Mouse (Mus musculus) adrenal gland, adult 2 months (tissue): ENCODE measurements at regions not wholly inside any gene's neighbourhood (a gene's known extent, or its start where the extent isn't known, plus 50 kb on each side); places are given as distances from the start of the nearest gene placed in this dataset.

ENCODE experiments used
- DNase-seq: peaks from one replicate; pipeline ENCODE4 v3.0.0; 2021

DNA sequence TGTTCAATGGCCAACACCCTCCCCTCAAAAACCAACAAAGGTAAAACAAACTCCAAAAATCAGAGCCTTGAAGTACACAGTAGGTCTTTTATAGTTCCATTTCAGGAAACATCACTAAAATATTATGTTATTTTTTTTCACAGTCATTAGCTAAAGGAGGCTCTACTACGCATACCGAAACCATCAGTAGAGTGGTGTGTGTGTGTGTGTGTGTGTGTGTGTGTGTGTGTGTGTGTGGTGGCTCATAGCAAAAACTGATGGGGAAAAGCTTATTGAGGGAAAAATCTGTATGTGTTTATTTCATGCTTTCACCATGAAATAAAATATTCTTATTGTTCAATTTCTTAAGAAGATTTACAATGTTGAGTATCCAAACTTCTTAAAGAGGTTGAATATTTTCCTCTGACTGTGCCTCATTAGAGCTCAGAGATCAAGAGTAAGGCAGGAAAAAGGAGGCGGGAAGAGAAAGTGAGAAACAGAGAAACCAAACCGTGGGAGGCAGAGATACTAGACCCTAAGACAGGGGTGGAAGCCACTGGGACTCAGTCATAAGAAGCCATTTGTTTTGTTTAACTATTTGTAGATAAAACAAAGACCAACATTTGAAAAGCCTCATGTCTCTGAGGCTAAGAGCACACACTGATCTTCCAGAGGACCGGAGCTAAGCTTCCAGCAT lies 159.6 kb downstream of the Icos start:
- no peak for DNase-seq

DNA sequence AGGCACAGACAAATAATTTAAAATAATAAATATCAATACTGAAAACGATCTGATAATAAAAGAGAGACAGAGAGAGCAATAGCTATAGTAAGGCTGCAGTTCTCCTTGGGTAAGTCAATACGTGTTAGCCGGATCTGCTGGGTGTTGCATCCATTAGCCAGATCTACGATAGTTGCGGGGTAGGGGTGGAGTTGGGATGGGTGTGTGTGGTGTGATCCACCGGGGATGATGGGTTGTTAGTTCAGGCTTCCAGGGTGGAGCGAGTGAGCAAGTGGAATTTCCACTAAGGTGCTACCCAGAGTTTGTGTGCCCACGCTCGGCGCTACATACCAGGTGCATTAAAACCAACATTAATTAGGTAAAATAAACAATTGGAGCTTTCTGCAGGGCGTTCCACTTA lies 160.2 kb downstream of the Icos start:
- DNase-seq = no peak

GRCm38 (mm10) chr1:61139291-61139983 lies 161.7 kb downstream of the Icos start:
- peak; percentile 37 for DNase-seq

GRCm38 (mm10) chr1:61139984-61140648 lies 162.4 kb downstream of the Icos start:
- no peak for DNase-seq

GRCm38 (mm10) chr1:61140870-61141591 lies 163.3 kb downstream of the Icos start:
- no peak for DNase-seq

GRCm38 (mm10) chr1:61141592-61141930 lies 163.8 kb downstream of the Icos start:
- no peak for DNase-seq

GRCm38 (mm10) chr1:61141952-61142351 lies 164.2 kb downstream of the Icos start:
- no peak for DNase-seq

- DNase-seq = no peak
Observed at GRCm38 (mm10) chr1:61143030-61143753, 165.5 kb downstream of the Icos start.

DNA sequence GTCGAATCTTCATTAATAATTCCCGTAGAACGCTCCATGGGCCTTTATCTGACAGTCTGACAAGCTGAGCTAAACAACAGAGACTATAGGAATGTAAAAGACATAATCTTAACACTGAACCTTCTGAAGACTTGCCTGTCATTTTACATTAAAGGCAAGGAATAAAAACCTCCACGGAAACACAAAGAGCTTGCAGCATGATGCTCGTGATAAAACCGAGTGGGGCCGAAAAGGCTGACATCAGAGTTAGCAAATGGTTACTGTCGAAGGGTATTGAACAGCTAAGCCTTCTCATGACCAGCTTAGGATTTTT lies 166.0 kb downstream of the Icos start:
- no peak for DNase-seq

DNA sequence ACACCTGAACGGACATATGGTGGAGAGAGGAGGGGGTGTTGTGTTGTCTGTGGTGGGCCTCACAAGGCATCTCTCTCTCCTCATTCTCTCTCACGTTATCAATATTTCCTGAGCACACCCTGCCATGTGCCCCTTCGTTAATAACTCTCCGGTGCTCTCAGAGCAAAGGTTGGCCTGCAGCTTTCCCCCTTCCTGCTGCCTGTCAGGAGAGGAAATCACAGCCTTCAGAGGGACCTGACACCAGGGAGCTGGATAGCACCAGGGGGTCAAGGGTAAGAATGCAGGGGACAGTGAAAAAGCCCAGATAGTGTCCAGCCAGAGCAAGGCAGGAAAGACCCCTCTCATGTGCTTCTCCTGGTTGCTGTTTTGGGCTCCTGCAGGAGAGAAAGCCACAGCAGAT lies 167.3 kb downstream of the Icos start:
- DNase-seq = no peak

DNA sequence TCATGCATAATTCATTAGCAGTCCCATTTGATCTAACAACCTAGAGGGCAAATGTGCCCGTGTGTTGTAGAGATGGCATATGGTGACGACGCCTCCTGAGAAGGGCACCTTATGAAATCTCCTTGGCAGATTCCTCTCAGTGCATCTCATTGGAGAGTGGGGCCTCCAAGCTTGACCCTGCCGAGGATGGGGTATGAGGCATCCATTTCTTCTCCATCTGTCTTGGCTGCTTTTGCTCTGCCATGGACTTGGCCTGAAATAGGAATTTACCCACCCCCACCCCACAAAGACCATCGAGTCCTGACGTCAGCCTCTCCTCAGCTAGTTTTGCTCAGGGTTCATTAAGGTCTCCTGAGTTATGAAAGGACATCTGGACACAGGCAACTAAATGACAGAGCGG lies 167.8 kb downstream of the Icos start:
- DNase-seq = no peak

DNA sequence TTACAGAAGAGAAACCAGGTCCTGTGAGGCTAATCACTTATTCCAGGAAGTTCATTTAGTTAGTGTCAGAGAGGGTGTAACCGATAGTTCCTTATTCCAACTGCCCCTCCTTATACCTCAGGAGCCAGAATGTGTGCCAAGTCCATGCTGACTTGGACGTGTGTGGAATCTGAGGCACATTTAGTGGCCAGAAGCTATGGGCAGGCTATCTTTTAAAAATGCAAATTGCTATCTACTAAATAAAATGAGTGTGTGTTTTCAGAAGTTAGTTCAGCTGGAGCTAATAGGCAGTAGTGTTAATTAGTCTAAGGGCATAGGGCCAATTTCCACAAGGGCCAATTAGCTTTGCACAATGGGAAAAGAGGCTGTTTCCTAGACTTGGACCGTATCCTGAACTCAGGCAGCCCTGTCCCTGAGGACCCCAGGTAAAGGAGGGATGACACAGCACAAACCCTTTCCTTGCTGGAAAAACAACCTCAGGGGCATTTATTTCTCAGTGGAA lies 168.5 kb downstream of the Icos start:
- DNase-seq = no peak

- DNase-seq = no peak
Observed at GRCm38 (mm10) chr1:61151742-61152141, 174.0 kb downstream of the Icos start.

DNA sequence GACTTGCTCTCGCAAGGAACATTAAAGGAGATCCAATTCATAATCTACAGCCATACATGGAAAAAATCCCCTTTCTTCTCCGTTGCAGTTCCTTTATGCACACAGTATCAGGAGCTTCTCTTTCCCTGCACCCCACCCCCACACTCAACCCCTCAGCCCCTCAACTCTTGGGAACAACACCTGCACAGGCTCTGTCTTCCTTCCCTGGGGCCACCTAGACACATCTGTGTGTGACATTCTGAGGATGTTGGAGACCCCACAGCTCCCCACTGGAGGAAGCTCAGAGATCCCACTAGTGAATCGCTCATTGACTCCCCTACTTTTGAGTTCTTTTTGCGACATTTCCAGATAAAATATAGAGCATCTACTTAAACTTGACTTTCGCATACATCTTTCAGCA lies 174.4 kb downstream of the Icos start:
- no peak for DNase-seq

GRCm38 (mm10) chr1:61154216-61154615 lies 176.5 kb downstream of the Icos start:
- no peak for DNase-seq

DNA sequence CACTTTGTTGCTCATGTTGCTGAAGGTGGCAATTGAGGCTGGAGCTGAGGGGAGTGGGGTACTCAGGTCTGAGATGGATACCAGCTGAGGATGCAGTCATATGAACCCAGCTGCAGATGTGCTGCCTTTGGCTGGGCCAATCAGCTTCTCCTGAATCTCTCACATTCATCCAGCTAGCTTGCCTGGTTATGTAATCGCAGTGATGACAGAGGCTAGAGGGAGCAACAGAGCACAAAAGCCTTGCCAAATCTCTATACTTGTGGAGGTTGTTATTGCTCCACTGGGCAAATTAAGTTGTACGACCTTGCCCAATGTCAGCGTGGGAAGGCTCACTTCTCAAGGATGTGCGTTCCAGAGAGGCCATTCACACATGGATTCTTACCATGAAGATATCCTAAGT lies 179.5 kb downstream of the Icos start:
- DNase-seq = peak; percentile 51

- DNase-seq = no peak
Observed at GRCm38 (mm10) chr1:61160505-61160904, 182.8 kb downstream of the Icos start.

DNA sequence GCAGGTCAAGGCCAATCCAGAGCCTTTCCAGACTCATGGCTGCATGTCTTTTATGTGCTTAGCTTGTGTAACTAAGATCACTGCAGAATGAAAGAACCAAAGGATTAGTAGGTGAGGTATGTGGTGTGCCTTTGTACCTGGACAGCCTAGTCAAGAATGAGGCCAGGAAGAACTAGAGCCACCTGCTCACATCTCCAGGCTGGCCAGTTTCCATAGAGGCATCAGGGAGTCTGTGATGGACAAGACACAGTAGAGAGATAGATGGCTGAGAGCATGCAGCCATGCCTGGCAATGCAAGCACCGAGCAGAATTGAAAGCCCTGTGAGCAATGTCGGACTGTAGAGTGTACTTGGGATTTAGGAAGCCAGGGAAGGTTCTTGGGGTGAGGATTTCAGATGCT lies 186.5 kb downstream of the Icos start:
- no peak for DNase-seq

- DNase-seq = no peak
Observed at GRCm38 (mm10) chr1:61171941-61172340, 194.2 kb downstream of the Icos start.

- DNase-seq = no peak
Observed at GRCm38 (mm10) chr1:61172946-61173345, 195.2 kb downstream of the Icos start.

DNA sequence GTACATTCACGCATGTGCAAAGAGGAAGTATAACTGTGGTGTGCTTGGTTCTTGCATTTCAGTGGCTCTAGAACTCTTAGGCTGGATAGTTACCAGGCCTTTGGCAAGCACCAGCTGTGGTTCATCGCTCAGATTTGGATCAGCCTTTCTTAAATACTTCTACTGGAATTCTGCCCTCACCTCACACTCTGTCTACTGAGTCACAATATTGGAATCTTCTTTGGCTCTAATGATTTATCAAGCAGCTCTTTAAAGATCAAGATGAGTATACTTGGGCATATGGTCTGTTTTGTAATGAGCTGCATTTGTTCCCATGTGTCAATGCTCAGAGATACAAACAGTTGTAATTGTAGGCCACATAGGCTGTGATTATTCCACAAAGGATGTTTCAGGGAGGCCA lies 197.5 kb downstream of the Icos start:
- no peak for DNase-seq

- DNase-seq = no peak
Observed at GRCm38 (mm10) chr1:61179461-61179860, 201.7 kb downstream of the Icos start.
